Mouse (Mus musculus) limb, embryonic 14.5 days (tissue): ENCODE measurements around the gene Ipo11. TPM values are rescaled to one million over a fixed set of nuclear protein-coding genes. Genes with fewer than 3 reads are reported as not detected.

Source experiments
- ATAC-seq: fragments of 200-750 bp; cut with Nextera tagmentation; 2 replicates; pipeline ENCODE4 v1.8.0; 2017; ENCODE audit warnings: low read depth, moderate number of reproducible peaks, moderate TSS enrichment; ENCODE audit not compliant: low FRiP score
- DNase-seq: peaks from one replicate; pipeline ENCODE4 v3.0.0-alpha.2; 2015; ENCODE audit warnings: low spot score
- H3K27ac ChIP-seq: fragments of 300-500 bp; sonication (generic); replicated peaks from 2 replicates; pipeline ENCODE4 v1.5.1; 2014; ENCODE audit warnings: low read depth, mild to moderate bottlenecking, low read length, moderate library complexity, mixed read lengths
- H3K27me3 ChIP-seq: fragments of 300-500 bp; sonication (generic); 2 replicates; pipeline ENCODE4 v1.6.1; 2014; ENCODE audit warnings: low read length, mixed read lengths; ENCODE audit not compliant: control insufficient read depth, insufficient read depth
- H3K36me3 ChIP-seq: fragments of 300-500 bp; sonication (generic); 2 replicates; pipeline ENCODE4 v1.6.1; 2014; ENCODE audit warnings: mild to moderate bottlenecking, low read length, moderate library complexity, mixed read lengths; ENCODE audit not compliant: control insufficient read depth, insufficient read depth
- H3K4me1 ChIP-seq: fragments of 300-500 bp; sonication (generic); 2 replicates; pipeline ENCODE4 v1.6.1; 2014; ENCODE audit warnings: antibody characterized with exemption, low read length, mixed read lengths; ENCODE audit not compliant: control insufficient read depth, insufficient read depth
- H3K4me2 ChIP-seq: fragments of 300-500 bp; sonication (generic); replicated peaks from 2 replicates; pipeline ENCODE4 v1.6.1; 2014; ENCODE audit warnings: low read depth, mild to moderate bottlenecking, low read length, moderate library complexity; ENCODE audit not compliant: severe bottlenecking
- H3K4me3 ChIP-seq: fragments of 300-500 bp; sonication (generic); replicated peaks from 2 replicates; pipeline ENCODE4 v1.5.1; 2014; ENCODE audit warnings: low read length
- H3K9ac ChIP-seq: fragments of 300-500 bp; sonication (generic); 2 replicates; pipeline ENCODE4 v1.6.1; 2014; ENCODE audit warnings: mild to moderate bottlenecking, low read depth, low read length, moderate library complexity; ENCODE audit not compliant: severe bottlenecking
- H3K9me3 ChIP-seq: fragments of 300-500 bp; sonication (generic); 2 replicates; pipeline ENCODE4 v1.6.1; 2016; ENCODE audit warnings: low read length; ENCODE audit not compliant: control insufficient read depth
- POLR2A ChIP-seq: fragments of 200-500 bp; IDR thresholded peaks from 2 replicates; pipeline ENCODE4 v1.8.0; 2012; ENCODE audit warnings: inconsistent platforms, mild to moderate bottlenecking, moderate library complexity, borderline replicate concordance; ENCODE audit not compliant: insufficient read depth, insufficient read length; ENCODE audit errors: extremely low read depth
- WGBS: fragments of 180-500 bp; shearing (Covaris S2); extraction: QIAGEN DNeasy Blood & Tissue Kit; methylation state at CpG from one replicate; pipeline ENCODE4 v1.1.7; 2014; 5-methylcytosine and 5-hydroxymethylcytosine counted together
- polyA plus RNA-seq, 2 experiments: library from polyadenylated mRNA; depleted of rRNA in 1 of 2; stranded (reverse) in 1 of 2; unstranded in 1 of 2; fragments of >200 nt; fragmentation: Nextera tagmentation in 1 of 2; extraction: Ambion mirVana in 1 of 2; gene quantifications; 2 replicates each; pipeline versions ENCODE4 v1.2.1 to v1.2.3; 2012 to 2014

Ipo11 gene
- polyA plus RNA-seq, 2 experiments, result 32.3 to 46.3 TPM

DNA sequence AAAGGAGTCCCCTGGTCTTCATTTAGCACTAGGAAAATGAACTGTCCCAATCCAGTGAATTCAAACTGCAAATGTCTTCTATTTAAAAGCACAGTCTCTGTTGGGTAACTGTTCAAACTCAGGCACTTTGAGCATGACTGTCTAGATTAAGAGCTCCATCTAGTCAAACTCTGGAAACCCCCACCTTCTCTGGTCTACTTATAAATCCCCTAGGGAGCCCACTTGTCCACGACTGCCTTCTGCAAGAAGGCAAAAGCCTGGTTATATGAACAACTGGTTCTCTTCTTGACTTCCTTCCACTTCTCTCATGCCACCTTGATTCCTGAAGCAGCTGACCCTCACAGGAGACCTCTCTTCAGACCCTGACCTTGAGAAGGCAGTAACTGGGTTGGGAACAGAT, 174.1 kb downstream of the Ipo11 start:
- Histone ChIP-seq H3K4me2 (no peak overlapping the region), H3K27me3 (no peaks in the 10 kb centered on the region), H3K36me3 (no peaks in the 10 kb centered on the region), H3K9me3 (no peaks in the 10 kb centered on the region), H3K4me1 (no peaks in the 10 kb centered on the region), H3K4me3 (no peak overlapping the region), H3K9ac (no peak overlapping the region), H3K27ac (no peak overlapping the region)
- 24% methylated on average over 1 of the region's 1 CpGs for WGBS
- DNase-seq (no peak), ATAC-seq (no peak)
- TF ChIP-seq POLR2A, result no peak

DNA sequence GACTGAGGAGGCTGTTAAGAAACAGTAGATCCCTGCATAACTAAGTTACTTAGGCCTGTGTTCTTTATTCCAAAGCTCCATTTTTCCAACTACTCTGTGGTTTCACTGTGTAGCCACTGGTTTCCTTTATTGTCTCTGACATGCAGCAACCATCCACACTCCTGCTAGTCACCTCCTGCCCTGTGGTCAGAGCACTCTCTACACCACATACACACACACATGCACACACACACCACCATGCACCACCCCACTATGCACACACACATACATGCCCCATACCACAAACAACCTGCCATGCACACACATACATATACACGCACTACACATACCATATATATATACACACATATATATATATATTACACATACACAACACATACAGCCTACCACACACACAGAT, 175.1 kb downstream of the Ipo11 start:
- WGBS, result 96% methylated on average over 1 of the region's 1 CpGs
- no peak for DNase-seq
- Histone ChIP-seq H3K4me1 (no peaks in the 10 kb centered on the region), H3K9ac (no peak overlapping the region), H3K4me3 (no peak overlapping the region), H3K4me2 (no peak overlapping the region), H3K36me3 (no peaks in the 10 kb centered on the region), H3K27me3 (no peaks in the 10 kb centered on the region), H3K27ac (no peak overlapping the region), H3K9me3 (no peaks in the 10 kb centered on the region)
- no peak for ATAC-seq
- no peak for TF ChIP-seq POLR2A

DNA sequence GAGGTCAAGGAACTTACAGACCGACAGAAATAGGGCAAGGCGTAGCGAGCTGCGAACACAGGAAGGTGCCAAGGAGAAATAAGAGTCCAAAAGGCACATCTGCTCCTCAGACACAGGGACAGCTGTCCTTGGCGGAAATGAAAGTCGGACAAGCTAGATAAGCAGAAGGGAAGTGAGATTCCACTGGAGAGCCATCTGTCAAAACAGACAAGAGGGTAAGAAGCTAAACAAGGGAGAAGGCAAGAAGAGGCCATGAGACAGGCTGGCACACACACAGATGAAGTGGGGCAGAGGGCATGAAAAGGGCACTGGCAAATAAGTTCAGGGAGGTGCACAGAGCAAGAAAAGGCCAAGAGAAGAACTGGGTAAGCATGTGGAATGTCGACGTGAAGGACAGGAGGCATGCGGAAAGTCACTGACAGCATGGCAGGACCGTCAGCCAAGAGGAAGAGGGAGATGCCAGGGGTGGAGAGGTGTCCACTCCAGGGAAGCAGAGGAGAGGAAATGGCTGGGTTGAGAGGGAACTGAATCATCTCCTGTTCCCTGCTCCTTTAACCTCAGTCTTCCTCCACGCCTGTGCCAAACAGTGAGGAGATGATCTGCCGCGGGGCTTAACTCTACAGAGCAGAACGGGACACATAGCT, 176.4 kb downstream of the Ipo11 start:
- H3K4me1 ChIP-seq, result no peaks in the 10 kb centered on the region
- TF ChIP-seq POLR2A, result no peak
- no peaks in the 10 kb centered on the region for H3K36me3 ChIP-seq
- no peaks in the 10 kb centered on the region for H3K9me3 ChIP-seq
- H3K27me3 ChIP-seq, result no peaks in the 10 kb centered on the region
- 76% methylated on average over 14 of the region's 14 CpGs for WGBS
- ATAC-seq (no peak), DNase-seq (no peak)
- H3K4me2 ChIP-seq, result no peak overlapping the region
- H3K9ac ChIP-seq, result no peak overlapping the region
- no peak overlapping the region for H3K27ac ChIP-seq
- H3K4me3 ChIP-seq, result no peak overlapping the region

DNA sequence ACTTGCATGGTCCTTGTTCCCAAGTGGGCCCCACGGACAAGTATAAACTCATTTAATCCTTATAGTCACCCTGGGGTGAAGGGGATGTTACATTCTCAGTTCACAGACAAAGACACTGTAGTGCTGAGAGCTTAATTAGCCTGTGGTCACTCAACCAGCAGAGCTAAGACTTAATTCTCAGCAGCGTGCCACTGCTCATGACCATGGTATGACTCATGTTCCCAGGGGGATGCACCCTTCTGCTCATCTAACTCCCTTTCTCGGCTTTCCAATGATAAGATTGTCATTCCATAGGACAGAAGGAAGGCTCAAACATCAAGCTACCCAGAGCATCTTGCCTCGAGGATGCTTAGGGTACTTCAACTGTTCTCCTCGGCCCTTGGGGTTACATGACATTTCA, 180.9 kb downstream of the Ipo11 start:
- no peak overlapping the region for H3K4me3 ChIP-seq
- no peak overlapping the region for H3K9ac ChIP-seq
- no peak overlapping the region for H3K27ac ChIP-seq
- ATAC-seq (no peak), DNase-seq (no peak)
- WGBS, result 68% methylated on average over 5 of the region's 5 CpGs
- no peaks in the 10 kb centered on the region for H3K9me3 ChIP-seq
- no peak overlapping the region for H3K4me2 ChIP-seq
- TF ChIP-seq POLR2A, result no peak
- no peaks in the 10 kb centered on the region for H3K36me3 ChIP-seq
- H3K27me3 ChIP-seq, result no peaks in the 10 kb centered on the region
- H3K4me1 ChIP-seq, result no peaks in the 10 kb centered on the region

DNA sequence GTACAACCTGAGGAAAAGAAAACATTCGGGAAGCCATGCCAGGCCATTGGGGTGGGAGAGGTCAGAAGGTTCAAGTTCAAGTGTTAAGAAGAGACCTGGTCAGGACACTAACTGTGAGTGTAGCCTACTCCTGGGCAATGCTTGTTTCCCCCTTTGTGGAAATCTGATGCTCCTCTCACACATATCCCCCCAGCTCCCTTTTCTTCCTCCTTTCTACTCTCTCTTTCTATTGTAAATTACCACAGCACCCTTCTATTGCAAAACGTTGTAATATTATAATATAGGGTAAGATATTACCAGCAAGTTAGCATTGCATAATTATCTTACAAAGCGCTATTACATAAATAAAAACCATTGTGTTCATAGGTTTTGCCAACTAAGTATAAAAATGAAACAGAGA, 182.5 kb downstream of the Ipo11 start:
- no peak for TF ChIP-seq POLR2A
- no peaks in the 10 kb centered on the region for H3K9me3 ChIP-seq
- no peak overlapping the region for H3K27ac ChIP-seq
- H3K4me1 ChIP-seq, result no peaks in the 10 kb centered on the region
- H3K4me3 ChIP-seq, result no peak overlapping the region
- no peak overlapping the region for H3K9ac ChIP-seq
- H3K27me3 ChIP-seq, result no peaks in the 10 kb centered on the region
- WGBS, result 83% methylated on average over 3 of the region's 3 CpGs
- no peak overlapping the region for H3K4me2 ChIP-seq
- H3K36me3 ChIP-seq, result no peaks in the 10 kb centered on the region
- ATAC-seq (no peak), DNase-seq (no peak)

DNA sequence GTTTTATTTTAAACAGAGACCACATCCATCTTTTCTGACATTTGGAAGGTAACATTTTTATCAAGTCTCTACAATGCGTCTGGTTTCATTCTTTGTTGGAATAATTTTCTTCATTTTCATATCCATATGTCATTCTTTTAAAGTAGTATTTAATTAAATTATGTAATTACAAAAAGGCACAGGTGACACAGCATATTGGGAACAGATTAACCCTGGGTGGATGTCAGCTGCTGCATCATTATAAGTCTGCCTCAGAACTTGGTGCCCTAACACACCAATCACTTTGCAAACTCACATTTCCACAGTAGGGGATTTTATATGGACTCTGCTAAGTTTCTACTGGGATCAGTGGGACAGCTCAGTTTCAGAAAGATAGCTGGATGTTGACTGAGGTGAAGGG, 184.8 kb downstream of the Ipo11 start:
- no peaks in the 10 kb centered on the region for H3K9me3 ChIP-seq
- 81% methylated on average over 1 of the region's 1 CpGs for WGBS
- ATAC-seq, result no peak
- no peak overlapping the region for H3K27ac ChIP-seq
- TF ChIP-seq POLR2A, result no peak
- no peaks in the 10 kb centered on the region for H3K4me1 ChIP-seq
- no peak overlapping the region for H3K4me2 ChIP-seq
- no peak overlapping the region for H3K4me3 ChIP-seq
- H3K36me3 ChIP-seq, result no peaks in the 10 kb centered on the region
- H3K27me3 ChIP-seq, result no peaks in the 10 kb centered on the region
- DNase-seq, result no peak
- H3K9ac ChIP-seq, result no peak overlapping the region
